ENCODE assay signal across 8 mouse cellular contexts in the genomic region with DNA sequence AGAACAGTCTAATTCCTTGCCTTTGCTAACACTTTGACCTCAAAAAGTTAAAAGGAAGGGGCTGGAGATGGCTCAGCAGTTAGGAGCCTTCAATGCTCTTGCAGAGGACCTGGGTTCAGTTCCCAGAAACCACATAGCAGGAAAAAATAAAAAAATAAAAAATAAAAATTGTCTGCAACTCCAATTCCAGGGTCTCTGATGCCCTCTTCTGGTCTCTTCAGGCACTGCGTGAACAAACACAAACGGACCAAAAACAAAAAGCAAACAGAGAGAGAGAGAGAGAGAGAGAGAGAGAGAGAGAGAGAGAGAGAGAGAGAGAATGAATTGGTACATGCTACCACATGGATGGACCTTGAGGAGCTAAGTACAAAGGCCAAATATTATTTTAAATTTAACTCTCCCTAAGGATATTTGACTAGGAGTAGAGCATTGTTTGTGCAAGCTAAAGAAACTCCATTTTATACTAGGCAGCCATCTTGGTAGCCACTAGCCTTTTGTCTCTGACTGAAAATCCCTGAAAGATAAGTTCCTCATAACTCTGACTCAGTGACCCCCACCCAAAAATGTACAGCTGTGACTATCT. TPM values are rescaled to one million over a fixed set of nuclear protein-coding genes. Genes with fewer than 3 reads are reported as not detected.
DNase-seq lines count a peak whose midpoint lies in the region; ATAC-seq and TF ChIP-seq lines count a peak whose summit lies in the region.

No protein-coding gene starts in this region.

- TF ChIP-seq EP300 in liver, postnatal 0 days (IDR thresholded peaks at IDR 0.05; ENCODE audit: low read depth): no peak

- no peaks in the 10 kb centered on the region for H3K9me3 ChIP-seq in forebrain, embryonic 11.5 days (ENCODE audit: control insufficient read depth, low read length)
- H3K9me3 ChIP-seq in forebrain, embryonic 15.5 days: no peaks in the 10 kb centered on the region
- no peaks in the 10 kb centered on the region for H3K9me3 ChIP-seq in liver, postnatal 0 days (ENCODE audit: low read length)

- H3K36me3 ChIP-seq in forebrain, embryonic 11.5 days (ENCODE audit: control insufficient read depth, insufficient read depth, low read length): no peaks in the 10 kb centered on the region
- no peaks in the 10 kb centered on the region for H3K36me3 ChIP-seq in forebrain, embryonic 15.5 days
- no peaks in the 10 kb centered on the region for H3K36me3 ChIP-seq in liver, postnatal 0 days (replicated peaks; ENCODE audit: insufficient read depth, low read length)

- no peak overlapping the region for H3K4me2 ChIP-seq in forebrain, embryonic 11.5 days (ENCODE audit: low read depth, low read length, severe bottlenecking)
- no peak overlapping the region for H3K4me2 ChIP-seq in forebrain, embryonic 15.5 days (replicated peaks)
- peak overlapping the region; percentile 1; the same call in 1 of the 2 replicates for H3K4me2 ChIP-seq in liver, postnatal 0 days (ENCODE audit: low read depth, low read length)

- WGBS in forebrain, embryonic 11.5 days: 3% methylated on average over 2 of the region's 2 CpGs
- WGBS in forebrain, embryonic 15.5 days: 2% methylated on average over 2 of the region's 2 CpGs
- WGBS in liver, postnatal 0 days (ENCODE audit: insufficient replicate concordance): 3% methylated on average over 2 of the region's 2 CpGs

- H3K9ac ChIP-seq in forebrain, embryonic 11.5 days (ENCODE audit: low read length): no peak overlapping the region
- no peak overlapping the region for H3K9ac ChIP-seq in forebrain, embryonic 15.5 days (replicated peaks)
- H3K9ac ChIP-seq in liver, postnatal 0 days (replicated peaks): no peak overlapping the region

- H3K27me3 ChIP-seq in forebrain, embryonic 11.5 days (ENCODE audit: control insufficient read depth, insufficient read depth, low read length): no peaks in the 10 kb centered on the region
- no peaks in the 10 kb centered on the region for H3K27me3 ChIP-seq in forebrain, embryonic 15.5 days
- H3K27me3 ChIP-seq in liver, postnatal 0 days (ENCODE audit: insufficient read depth, low read length): no peaks in the 10 kb centered on the region

- peak; percentile 21; the same call in 1 of the 2 replicates for ATAC-seq in forebrain, embryonic 11.5 days (replicated peaks; ENCODE audit: low FRiP score)
- ATAC-seq in forebrain, embryonic 15.5 days (replicated peaks): no peak
- peak; percentile 46 for ATAC-seq in liver, postnatal 0 days

- DNase-seq in forebrain, embryonic 11.5 days (ENCODE audit: low spot score): peak; percentile 66
- peak; percentile 80 for DNase-seq in 416B (ENCODE audit: low read depth)
- DNase-seq in brain, adult 2 months (ENCODE audit: low read depth, low spot score): peak; percentile 82
- DNase-seq in fibroblast of lung, adult 2 months (ENCODE audit: low read depth): peak; percentile 66
- peak; percentile 81 for DNase-seq in kidney, adult 9 months
- peak; percentile 69 for DNase-seq in liver, postnatal 0 days
- peak; percentile 21 for DNase-seq in right cerebral cortex, postnatal 25 days

- no peaks in the 10 kb centered on the region for H3K4me1 ChIP-seq in forebrain, embryonic 11.5 days (replicated peaks; ENCODE audit: control insufficient read depth, insufficient read depth, low read length)
- H3K4me1 ChIP-seq in forebrain, embryonic 15.5 days: no peaks in the 10 kb centered on the region
- H3K4me1 ChIP-seq in liver, postnatal 0 days (ENCODE audit: insufficient read depth): peaks cover 5% of the 10 kb centered on the region

- TF ChIP-seq CTCF in liver, postnatal 0 days (IDR thresholded peaks at IDR 0.05; ENCODE audit: low read depth): peak; percentile 68

- no peak overlapping the region for H3K4me3 ChIP-seq in forebrain, embryonic 11.5 days (ENCODE audit: low read depth, low read length)
- no peak overlapping the region for H3K4me3 ChIP-seq in forebrain, embryonic 15.5 days
- H3K4me3 ChIP-seq in liver, postnatal 0 days (ENCODE audit: low read depth, low read length): no peak overlapping the region

- H3K27ac ChIP-seq in forebrain, embryonic 11.5 days (ENCODE audit: low read depth, low read length): no peak overlapping the region
- H3K27ac ChIP-seq in forebrain, embryonic 15.5 days (replicated peaks): no peak overlapping the region
- H3K27ac ChIP-seq in liver, postnatal 0 days (ENCODE audit: low read depth): peak overlapping the region; percentile 78

RNA-seq across cellular contexts. Expression of gene Sdr9c7, which starts 39.2 kb away (rescaled TPM):
- polyA plus RNA-seq in forebrain, embryonic 11.5 days (2014; fragmentation: Nextera tagmentation; extraction: Ambion mirVana): not detected in 2 replicates
- not detected in 2 replicates for polyA plus RNA-seq in forebrain, embryonic 15.5 days (2015; fragmentation: Nextera tagmentation; extraction: Ambion mirVana)
- polyA plus RNA-seq in liver, postnatal 0 days (2015; fragmentation: Nextera tagmentation; extraction: Ambion mirVana): 0.05 TPM in 2 replicates

RNA-seq across cellular contexts. Expression of gene Rdh7, which starts 48.9 kb away (rescaled TPM):
- not detected in 2 replicates for polyA plus RNA-seq in forebrain, embryonic 11.5 days (2014; fragmentation: Nextera tagmentation; extraction: Ambion mirVana)
- not detected in 2 replicates for polyA plus RNA-seq in forebrain, embryonic 15.5 days (2015; fragmentation: Nextera tagmentation; extraction: Ambion mirVana)
- 345 and 356 TPM in 2 replicates for polyA plus RNA-seq in liver, postnatal 0 days (2015; fragmentation: Nextera tagmentation; extraction: Ambion mirVana)

Comparison
In these comparisons a context has a peak if more than half of its experiments do, and no peak if none do; other contexts are left out.
1. DNase-seq: peak in every context shown above with its lines; median percentile 82 in brain, adult 2 months; 81 in kidney, adult 9 months; 80 in 416B; 69 in liver, postnatal 0 days; 66 in forebrain, embryonic 11.5 days; 66 in fibroblast of lung, adult 2 months; 21 in right cerebral cortex, postnatal 25 days.
2. RNA of gene Rdh7, which starts 48.9 kb away (polyA plus RNA-seq): 345 to 356 TPM in liver, postnatal 0 days; not detected in forebrain, embryonic 11.5 days and not detected in forebrain, embryonic 15.5 days; every median in the first group is over 100 times any median in the second.